Mouse (Mus musculus) lung, adult 2 months (tissue): ENCODE data around the gene Rep15. TPM values are rescaled to one million over a fixed set of nuclear protein-coding genes. Genes with fewer than 3 reads are reported as not detected.

ENCODE experiments used
- DNase-seq: peaks from one replicate; pipeline ENCODE4 v3.0.0; 2022
- H3K4me1 ChIP-seq: fragments of 200-500 bp; 2 replicates; pipeline ENCODE4 v1.6.1; 2011; ENCODE audit warnings: low read length; ENCODE audit not compliant: control insufficient read depth, insufficient read depth
- H3K4me3 ChIP-seq: fragments of 200-500 bp; replicated peaks from 2 replicates; pipeline ENCODE3; 2011; ENCODE audit warnings: low read depth, mild to moderate bottlenecking, control low read depth, low read length; ENCODE audit errors: extremely low read depth
- CTCF ChIP-seq: fragments of 200-500 bp; IDR thresholded peaks from 2 replicates; pipeline ENCODE4 v1.5.1; 2011; ENCODE audit warnings: mild to moderate bottlenecking, low read length, control low read depth; ENCODE audit not compliant: insufficient read depth
- POLR2A ChIP-seq: fragments of 200-500 bp; IDR thresholded peaks from 2 replicates; pipeline ENCODE4 v1.6.1; 2011; ENCODE audit warnings: low read depth, mild to moderate bottlenecking, control low read depth, low read length, borderline replicate concordance; ENCODE audit errors: extremely low read depth
- WGBS: fragments of 180-500 bp; shearing (Covaris S2); methylation state at CpG from one replicate; pipeline ENCODE4 v1.1.7; 2018; 5-methylcytosine and 5-hydroxymethylcytosine counted together
- polyA plus RNA-seq: library from polyadenylated mRNA; depleted of rRNA; stranded (reverse); fragments of >200 nt; gene quantifications from 2 replicates; pipeline ENCODE4 v1.2.3, GENCODE M21; 2012; rRNA removed

Rep15 gene
- polyA plus RNA-seq, 1 experiment: 0.24 TPM

DNA sequence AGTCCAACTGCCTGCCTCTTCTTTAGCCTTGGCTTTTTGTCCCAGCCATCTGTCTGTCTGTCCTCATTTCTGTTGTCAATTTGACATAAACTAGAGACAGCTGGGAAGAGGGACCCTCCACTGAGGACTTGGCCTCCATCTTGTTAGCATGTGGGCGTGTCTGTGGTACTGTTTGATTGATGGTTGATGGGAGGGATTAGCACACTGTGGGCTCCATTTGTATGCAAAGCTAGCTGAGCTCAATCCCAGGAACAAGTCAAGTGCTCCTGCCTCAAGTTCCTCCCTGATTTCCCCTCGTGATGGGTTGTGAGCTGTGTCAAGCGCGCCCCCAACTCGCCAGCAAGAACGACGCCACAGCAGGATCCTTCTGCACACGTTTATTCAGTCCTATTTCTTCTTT, 44.5 kb downstream of the Rep15 start:
- H3K4me3 ChIP-seq: no peak overlapping the region
- no peak for DNase-seq
- TF ChIP-seq POLR2A: no peak
- no peak for TF ChIP-seq CTCF
- WGBS: 93% methylated on average over 8 of the region's 8 CpGs
- H3K4me1 ChIP-seq: no peaks in the 10 kb centered on the region

DNA sequence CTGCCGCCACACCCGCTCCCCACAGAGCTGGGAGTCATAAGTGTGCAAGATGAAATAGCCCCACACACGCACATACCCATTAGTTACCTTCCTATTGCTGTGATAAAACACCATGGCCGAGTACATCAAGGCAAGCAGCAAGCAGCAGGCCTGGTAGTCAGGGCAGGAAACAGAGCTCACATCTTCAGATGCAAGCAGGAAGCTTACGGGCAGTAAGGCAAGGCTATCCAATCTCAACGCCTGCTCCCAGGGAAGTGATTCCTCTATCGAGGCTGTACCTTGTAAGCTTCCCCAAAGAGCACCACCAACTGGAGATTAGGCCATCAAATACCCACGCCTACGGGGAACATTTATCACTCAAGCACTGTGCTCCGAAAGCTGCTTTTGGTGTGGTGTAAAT, 47.5 kb downstream of the Rep15 start:
- no peak for DNase-seq
- TF ChIP-seq POLR2A (no peak), CTCF (no peak)
- H3K4me3 ChIP-seq: no peak overlapping the region
- no peaks in the 10 kb centered on the region for H3K4me1 ChIP-seq
- 89% methylated on average over 10 of the region's 10 CpGs for WGBS

Other genes starting within 250 kb of the Rep15 start
- gene Arntl2, start 236.5 kb upstream of the Rep15 start, polyA plus RNA-seq: 1.8 and 3.1 TPM in 2 replicates
- 0.12 TPM in 1 of 2 replicates, not detected in the other for gene Smco2, start 182.5 kb upstream of the Rep15 start, polyA plus RNA-seq
- 26.1 and 35.1 TPM in 2 replicates for gene Ppfibp1, start 144.1 kb upstream of the Rep15 start, polyA plus RNA-seq
- gene 1700034J05Rik, start 78.2 kb upstream of the Rep15 start, polyA plus RNA-seq: not detected in 2 replicates
- gene Mrps35, start 10.2 kb downstream of the Rep15 start, polyA plus RNA-seq: 5.2 and 6.2 TPM in 2 replicates
- 0.20 and 0.65 TPM in 2 replicates for gene Mansc4, start 54.4 kb downstream of the Rep15 start, polyA plus RNA-seq
- 11.5 and 12.0 TPM in 2 replicates for gene Klhl42, start 58.8 kb downstream of the Rep15 start, polyA plus RNA-seq
- 0.76 and 1.7 TPM in 2 replicates for gene Pthlh, start 231.6 kb downstream of the Rep15 start, polyA plus RNA-seq